Mouse (Mus musculus): ENCODE results near the gene Tuba3a.

DNA sequence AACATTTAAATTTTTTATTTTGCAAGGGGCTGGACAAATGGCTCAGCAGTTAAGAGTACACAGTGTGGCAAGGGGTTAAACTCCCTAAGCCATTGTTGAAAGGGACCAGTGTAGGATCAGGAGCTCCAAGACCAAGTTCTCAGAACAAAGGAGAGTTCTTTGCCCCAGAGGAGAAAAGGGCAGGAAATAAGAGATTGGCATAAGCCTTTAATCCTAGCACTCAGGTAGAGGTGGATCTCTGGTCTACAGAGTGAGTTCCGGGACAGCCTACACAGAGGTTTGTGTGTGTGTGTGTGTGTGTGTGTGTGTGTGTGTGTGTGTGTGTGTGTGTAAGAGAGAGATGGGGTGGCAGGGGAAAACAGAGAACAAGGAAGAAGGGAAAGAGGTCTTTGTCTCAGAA is 15.1 kb upstream of the Tuba3a start:
- TF ChIP-seq TAL1 (IDR thresholded peaks at IDR 0.05; ENCODE audit: low read length) (no peak), GATA1 (IDR thresholded peaks at IDR 0.05; ENCODE audit: low read length) (no peak)

Data from erythroblast, embryonic 14.5 days (primary cell).